Mouse (Mus musculus): ENCODE results near the gene Tbc1d9b. TPM values are rescaled to one million over a fixed set of nuclear protein-coding genes. Genes with fewer than 3 reads are reported as not detected.

Tbc1d9b gene
- total RNA-seq, 2 experiments from 2014 or later, result 109 to 120 TPM

- intact Hi-C loops (cut with DNase I), result no loop called here
- no peak for DNase-seq (ENCODE audit: low spot score in 2 of 2)
Observed at GRCm38 (mm10) chr11:50132265-50132664, 1.1 kb downstream of the Tbc1d9b start.

GRCm38 (mm10) chr11:50134136-50134859 lies 3.1 kb downstream of the Tbc1d9b start:
- intact Hi-C loops (cut with DNase I), result no loop called here
- no peak for DNase-seq (ENCODE audit: low spot score in 2 of 2)

- intact Hi-C loops (cut with DNase I), result no loop called here
- peak in 1 of 2 experiments; percentile 17 for DNase-seq (ENCODE audit: low spot score in 2 of 2)
Observed at GRCm38 (mm10) chr11:50138206-50138822, 7.1 kb downstream of the Tbc1d9b start.

- intact Hi-C loops (cut with DNase I), result no loop called here
Observed at GRCm38 (mm10) chr11:50139571-50139970, 8.4 kb downstream of the Tbc1d9b start.

GRCm38 (mm10) chr11:50145529-50145928 lies 14.3 kb downstream of the Tbc1d9b start:
- intact Hi-C loops (cut with DNase I), result no loop called here
- no peak for DNase-seq (ENCODE audit: low spot score in 2 of 2)

More at GRCm38 (mm10) chr11:50139571-50139970, 8.4 kb downstream of the Tbc1d9b start:
- no peak for DNase-seq (ENCODE audit: low spot score in 2 of 2)

GRCm38 (mm10) chr11:50146121-50146520 lies 14.9 kb downstream of the Tbc1d9b start:
- intact Hi-C loops (cut with DNase I), result no loop called here
- no peak for DNase-seq (ENCODE audit: low spot score in 2 of 2)

GRCm38 (mm10) chr11:50147267-50147957 lies 16.2 kb downstream of the Tbc1d9b start:
- intact Hi-C loops (cut with DNase I), result no loop called here
- DNase-seq (ENCODE audit: low spot score in 2 of 2), result no peak

- no peak for DNase-seq (ENCODE audit: low spot score in 2 of 2)
- intact Hi-C loops (cut with DNase I), result no loop called here
Observed at GRCm38 (mm10) chr11:50147958-50148476, 16.8 kb downstream of the Tbc1d9b start.

GRCm38 (mm10) chr11:50149200-50149599 lies 18.0 kb downstream of the Tbc1d9b start:
- intact Hi-C loops (cut with DNase I), result no loop called here
- DNase-seq (ENCODE audit: low spot score in 2 of 2), result no peak

GRCm38 (mm10) chr11:50149603-50150150 lies 18.5 kb downstream of the Tbc1d9b start:
- intact Hi-C loops (cut with DNase I), result no loop called here
- DNase-seq (ENCODE audit: low spot score in 2 of 2), result no peak

- intact Hi-C loops (cut with DNase I), result no loop called here
Observed at GRCm38 (mm10) chr11:50151374-50151773, 20.2 kb downstream of the Tbc1d9b start.

GRCm38 (mm10) chr11:50154166-50154565 lies 23.0 kb downstream of the Tbc1d9b start:
- no peak for DNase-seq (ENCODE audit: low spot score in 2 of 2)
- intact Hi-C loops (cut with DNase I), result no loop called here

More at GRCm38 (mm10) chr11:50151374-50151773, 20.2 kb downstream of the Tbc1d9b start:
- DNase-seq (ENCODE audit: low spot score in 2 of 2), result no peak

GRCm38 (mm10) chr11:50154777-50155520 lies 23.8 kb downstream of the Tbc1d9b start:
- intact Hi-C loops (cut with DNase I), result no loop called here
- peak in 1 of 2 experiments; percentile 43 for DNase-seq (ENCODE audit: low spot score in 2 of 2)

GRCm38 (mm10) chr11:50155785-50156184 lies 24.6 kb downstream of the Tbc1d9b start:
- intact Hi-C loops (cut with DNase I), result no loop called here
- DNase-seq (ENCODE audit: low spot score in 2 of 2), result no peak

- intact Hi-C loops (cut with DNase I), result no loop called here
- DNase-seq (ENCODE audit: low spot score in 2 of 2), result no peak
Observed at GRCm38 (mm10) chr11:50156725-50157258, 25.6 kb downstream of the Tbc1d9b start.

- no peak for DNase-seq (ENCODE audit: low spot score in 2 of 2)
- intact Hi-C loops (cut with DNase I), result no loop called here
Observed at GRCm38 (mm10) chr11:50158346-50158745, 27.1 kb downstream of the Tbc1d9b start.

GRCm38 (mm10) chr11:50159347-50159746 lies 28.2 kb downstream of the Tbc1d9b start:
- intact Hi-C loops (cut with DNase I), result no loop called here
- no peak for DNase-seq (ENCODE audit: low spot score in 2 of 2)

- intact Hi-C loops (cut with DNase I), result no loop called here
- DNase-seq (ENCODE audit: low spot score in 2 of 2), result peak; percentile 42 to 53
Observed at GRCm38 (mm10) chr11:50161578-50162304, 30.5 kb downstream of the Tbc1d9b start.
